Mouse (Mus musculus) lung, postnatal 0 days (tissue): ENCODE data around the gene Smad5.

ENCODE experiments used
- CTCF ChIP-seq: IDR thresholded peaks from 2 replicates; pipeline ENCODE4 v1.5.1; 2016; ENCODE audit warnings: antibody characterized with exemption, mild to moderate bottlenecking
- EP300 ChIP-seq: IDR thresholded peaks from 2 replicates; pipeline ENCODE4 v1.6.1; 2016; ENCODE audit warnings: antibody characterized with exemption, mild to moderate bottlenecking, control low read depth

DNA sequence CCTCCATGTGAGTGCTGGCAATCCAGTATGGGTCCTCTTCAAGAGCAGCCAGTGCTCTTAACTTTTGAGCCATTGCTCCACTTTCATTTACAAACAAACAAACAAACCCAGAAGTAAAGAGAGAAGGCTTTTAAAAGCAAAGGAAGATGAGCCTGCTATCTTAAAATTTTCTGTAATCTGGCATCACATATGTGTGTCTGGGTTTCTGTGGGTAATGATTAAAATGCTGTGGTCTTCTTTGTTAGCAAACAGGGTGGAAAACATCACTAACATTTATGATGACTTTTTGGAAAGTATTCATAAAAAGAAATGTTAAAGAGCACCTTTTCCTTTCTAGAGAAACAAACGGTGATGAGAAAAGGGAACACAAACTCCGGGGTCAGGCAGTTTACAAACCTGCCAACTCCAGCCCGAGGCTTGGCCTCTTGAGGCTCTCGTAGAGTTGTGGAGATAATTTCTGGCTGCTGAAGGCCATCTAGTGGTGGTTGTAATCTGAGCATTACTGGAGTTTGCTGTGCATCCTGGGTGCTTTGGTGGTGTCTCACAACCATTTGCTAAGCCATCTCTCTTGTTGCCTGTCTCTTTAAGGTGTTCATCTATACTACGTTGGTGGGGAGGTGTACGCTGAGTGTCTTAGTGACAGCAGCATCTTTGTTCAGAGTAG is 32.5 kb downstream of the Smad5 start:
- TF ChIP-seq EP300: no peak
- peak; percentile 79 for TF ChIP-seq CTCF
